Mouse (Mus musculus): ENCODE results near the gene Lrfn5. TPM values are rescaled to one million over a fixed set of nuclear protein-coding genes. Genes with fewer than 3 reads are reported as not detected.

Lrfn5 gene
- polyA plus RNA-seq, 1 experiment from 2014 or later, result 3.4 TPM

DNA sequence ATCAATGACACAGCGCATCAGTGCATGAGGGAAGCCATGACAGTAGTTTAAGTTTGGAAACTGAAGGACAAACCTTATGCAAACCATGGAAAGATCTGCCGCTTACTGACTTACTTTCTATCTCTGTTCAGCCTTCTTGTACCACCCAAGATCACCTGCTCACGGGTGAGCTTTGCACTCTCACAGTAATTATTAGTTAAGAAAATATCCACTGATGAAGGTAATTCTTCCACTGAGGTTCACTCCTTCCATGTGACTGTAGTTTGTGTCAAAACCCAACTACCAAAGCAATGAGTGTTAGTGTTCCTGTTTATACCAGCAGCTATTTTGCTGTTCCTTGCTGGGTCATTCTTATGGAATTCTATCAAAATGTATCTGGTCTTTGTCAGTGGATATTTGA, 84.9 kb downstream of the Lrfn5 start:
- Histone ChIP-seq H3K27ac (ENCODE audit: low read depth, low read length) (no peak overlapping the region), H3K36me3 (ENCODE audit: control insufficient read depth, insufficient read depth, low read length) (no peaks in the 10 kb centered on the region), H3K4me1 (replicated peaks; ENCODE audit: control insufficient read depth, insufficient read depth, low read length) (no peaks in the 10 kb centered on the region), H3K9ac (ENCODE audit: low read depth, low read length) (no peak overlapping the region), H3K9me3 (ENCODE audit: control insufficient read depth, low read length) (no peaks in the 10 kb centered on the region), H3K27me3 (ENCODE audit: control insufficient read depth, insufficient read depth, low read length) (no peaks in the 10 kb centered on the region), H3K4me2 (replicated peaks; ENCODE audit: low read depth, low read length) (no peak overlapping the region), H3K4me3 (ENCODE audit: low read depth, low read length) (no peak overlapping the region)
- DNase-seq (ENCODE audit: low spot score), result no peak
- no peak for ATAC-seq (ENCODE audit: low FRiP score)
- 89% methylated on average over 3 of the region's 3 CpGs for WGBS

DNA sequence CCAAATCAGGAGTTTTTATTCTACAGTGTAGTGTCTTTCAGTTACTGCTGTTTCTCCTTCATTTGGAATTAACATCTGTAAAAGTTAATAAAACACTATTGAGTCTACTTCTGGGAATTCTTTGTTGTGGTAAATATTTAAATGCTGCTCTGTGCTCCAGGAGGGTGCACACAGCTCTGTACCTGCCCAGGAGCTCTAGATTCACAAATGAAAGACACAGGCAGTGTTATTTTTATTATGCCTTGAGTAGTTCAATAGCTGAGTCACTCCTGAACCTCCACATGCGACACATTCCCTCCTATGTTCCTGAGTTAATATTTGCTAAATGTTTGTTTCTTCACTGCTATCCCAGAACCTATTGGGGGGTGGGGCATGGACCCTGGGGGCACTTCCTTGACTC, 87.1 kb downstream of the Lrfn5 start:
- 78% methylated on average over 1 of the region's 1 CpGs for WGBS

DNA sequence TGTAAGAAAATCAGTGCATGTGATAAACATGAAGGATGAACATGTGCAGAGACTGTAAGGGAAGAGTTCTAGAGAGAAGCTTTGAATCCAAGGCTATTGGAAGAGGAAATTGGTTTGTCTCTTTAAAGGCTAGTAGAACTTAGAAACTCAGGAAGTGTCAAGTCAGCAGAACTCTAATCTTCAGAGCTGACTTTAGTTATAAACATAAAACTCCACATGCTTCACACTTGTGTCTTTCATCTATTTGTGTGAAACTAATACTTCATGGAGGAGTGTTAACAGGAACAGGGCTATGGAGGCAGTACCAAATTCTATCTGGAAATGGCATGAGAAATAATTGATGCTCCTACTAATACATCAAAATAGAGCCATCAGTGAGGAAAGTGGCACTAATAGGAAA, 101.6 kb downstream of the Lrfn5 start:
- Histone ChIP-seq H3K4me3 (ENCODE audit: low read depth, low read length) (no peak overlapping the region), H3K27me3 (ENCODE audit: control insufficient read depth, insufficient read depth, low read length) (no peaks in the 10 kb centered on the region), H3K27ac (ENCODE audit: low read depth, low read length) (no peak overlapping the region), H3K4me2 (replicated peaks; ENCODE audit: low read depth, low read length) (no peak overlapping the region), H3K9ac (ENCODE audit: low read depth, low read length) (no peak overlapping the region), H3K9me3 (ENCODE audit: control insufficient read depth, low read length) (no peaks in the 10 kb centered on the region), H3K4me1 (replicated peaks; ENCODE audit: control insufficient read depth, insufficient read depth, low read length) (no peaks in the 10 kb centered on the region), H3K36me3 (ENCODE audit: control insufficient read depth, insufficient read depth, low read length) (no peaks in the 10 kb centered on the region)
- DNase-seq (ENCODE audit: low spot score), result no peak
- no peak for ATAC-seq (ENCODE audit: low FRiP score)

More for the DNA sequence above, 87.1 kb downstream of the Lrfn5 start:
- H3K4me2 ChIP-seq (replicated peaks; ENCODE audit: low read depth, low read length), result no peak overlapping the region
- no peak overlapping the region for H3K4me3 ChIP-seq (ENCODE audit: low read depth, low read length)
- ATAC-seq (ENCODE audit: low FRiP score), result no peak
- H3K4me1 ChIP-seq (replicated peaks; ENCODE audit: control insufficient read depth, insufficient read depth, low read length), result no peaks in the 10 kb centered on the region
- no peaks in the 10 kb centered on the region for H3K27me3 ChIP-seq (ENCODE audit: control insufficient read depth, insufficient read depth, low read length)
- H3K9ac ChIP-seq (ENCODE audit: low read depth, low read length), result no peak overlapping the region
- no peak overlapping the region for H3K27ac ChIP-seq (ENCODE audit: low read depth, low read length)
- DNase-seq (ENCODE audit: low spot score), result no peak
- H3K9me3 ChIP-seq (ENCODE audit: control insufficient read depth, low read length), result no peaks in the 10 kb centered on the region
- no peaks in the 10 kb centered on the region for H3K36me3 ChIP-seq (ENCODE audit: control insufficient read depth, insufficient read depth, low read length)

DNA sequence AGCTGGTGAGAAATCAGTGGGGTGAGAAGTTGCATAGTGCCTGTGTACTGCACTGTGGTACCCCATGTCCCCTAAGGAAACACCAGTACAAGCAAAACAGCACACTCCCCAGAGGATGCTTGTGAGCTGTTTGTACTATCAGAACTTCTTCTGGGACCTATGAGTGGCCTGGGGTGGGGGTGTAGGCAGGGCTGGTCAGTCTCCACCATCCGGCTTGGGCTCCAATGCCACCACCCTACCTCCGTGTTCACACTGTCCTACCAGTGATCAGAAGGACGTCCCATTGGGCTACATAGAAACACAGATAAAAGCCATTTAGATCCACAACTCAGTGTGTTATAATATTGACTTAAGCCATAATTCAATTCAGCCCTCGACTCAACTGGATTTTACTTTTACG, 131.4 kb downstream of the Lrfn5 start:
- no peaks in the 10 kb centered on the region for H3K9me3 ChIP-seq (ENCODE audit: control insufficient read depth, low read length)

DNA sequence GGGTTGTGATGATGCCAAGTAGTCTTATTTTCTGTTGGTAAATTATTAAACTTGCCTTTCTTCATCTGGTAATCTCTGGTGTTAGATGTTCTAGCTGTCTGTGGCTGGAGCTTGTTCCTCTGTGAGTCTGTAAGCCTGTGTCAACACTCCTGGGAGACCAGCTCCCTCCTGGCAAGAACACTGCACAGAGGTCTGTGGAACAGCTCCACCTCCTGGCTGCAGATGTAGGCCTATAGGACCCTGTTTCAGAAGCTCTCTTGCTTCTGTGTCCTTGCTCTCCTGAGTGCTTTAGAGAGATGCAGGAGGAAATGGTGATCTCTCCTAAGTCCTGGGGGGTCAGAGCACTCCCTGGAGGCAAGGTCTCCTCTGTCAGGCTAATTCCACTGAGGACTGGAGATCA, 200.2 kb downstream of the Lrfn5 start:
- no peak overlapping the region for H3K4me2 ChIP-seq (replicated peaks; ENCODE audit: low read depth, low read length)
- H3K27me3 ChIP-seq (ENCODE audit: control insufficient read depth, insufficient read depth, low read length), result no peaks in the 10 kb centered on the region
- no peaks in the 10 kb centered on the region for H3K9me3 ChIP-seq (ENCODE audit: control insufficient read depth, low read length)
- H3K4me1 ChIP-seq (replicated peaks; ENCODE audit: control insufficient read depth, insufficient read depth, low read length), result no peaks in the 10 kb centered on the region
- no peaks in the 10 kb centered on the region for H3K36me3 ChIP-seq (ENCODE audit: control insufficient read depth, insufficient read depth, low read length)
- DNase-seq (ENCODE audit: low spot score), result peak; percentile 23
- H3K27ac ChIP-seq (ENCODE audit: low read depth, low read length), result no peak overlapping the region
- ATAC-seq (ENCODE audit: low FRiP score), result no peak
- no peak overlapping the region for H3K9ac ChIP-seq (ENCODE audit: low read depth, low read length)
- no peak overlapping the region for H3K4me3 ChIP-seq (ENCODE audit: low read depth, low read length)

More for the DNA sequence above, 131.4 kb downstream of the Lrfn5 start:
- ATAC-seq (ENCODE audit: low FRiP score), result no peak
- no peak overlapping the region for H3K4me3 ChIP-seq (ENCODE audit: low read depth, low read length)
- H3K4me1 ChIP-seq (replicated peaks; ENCODE audit: control insufficient read depth, insufficient read depth, low read length), result no peaks in the 10 kb centered on the region
- no peaks in the 10 kb centered on the region for H3K36me3 ChIP-seq (ENCODE audit: control insufficient read depth, insufficient read depth, low read length)
- WGBS, result 87% methylated on average over 5 of the region's 5 CpGs
- no peak overlapping the region for H3K4me2 ChIP-seq (replicated peaks; ENCODE audit: low read depth, low read length)
- H3K27ac ChIP-seq (ENCODE audit: low read depth, low read length), result no peak overlapping the region
- no peak for DNase-seq (ENCODE audit: low spot score)
- no peaks in the 10 kb centered on the region for H3K27me3 ChIP-seq (ENCODE audit: control insufficient read depth, insufficient read depth, low read length)
- H3K9ac ChIP-seq (ENCODE audit: low read depth, low read length), result no peak overlapping the region

DNA sequence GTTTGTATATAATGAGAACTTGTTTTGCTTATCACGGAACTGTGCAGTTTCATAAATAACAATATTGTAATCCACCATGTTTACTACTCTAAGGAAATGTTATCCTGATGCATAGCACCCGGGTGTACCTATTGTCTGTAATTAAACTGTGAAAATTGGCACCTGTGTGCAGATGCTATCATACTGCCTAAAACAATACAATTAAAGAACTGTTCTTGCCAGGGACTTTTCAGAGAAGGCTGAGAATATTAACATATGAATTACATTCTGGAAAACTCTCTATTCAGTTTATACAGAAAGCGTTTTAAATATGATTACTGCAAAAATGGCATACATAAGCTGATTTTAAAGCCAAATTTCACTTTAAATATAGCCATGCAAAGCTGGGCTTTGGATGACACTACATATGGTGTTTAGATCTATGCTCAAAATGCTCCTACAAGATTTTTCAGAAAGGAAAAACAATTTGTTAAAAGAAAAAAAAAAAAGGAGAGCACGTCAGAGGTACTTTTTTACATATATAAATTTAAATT, 284.2 kb downstream of the Lrfn5 start:
- Histone ChIP-seq H3K9me3 (ENCODE audit: control insufficient read depth, low read length) (no peaks in the 10 kb centered on the region), H3K36me3 (ENCODE audit: control insufficient read depth, insufficient read depth, low read length) (no peaks in the 10 kb centered on the region), H3K27me3 (ENCODE audit: control insufficient read depth, insufficient read depth, low read length) (no peaks in the 10 kb centered on the region), H3K4me2 (replicated peaks; ENCODE audit: low read depth, low read length) (no peak overlapping the region), H3K4me1 (replicated peaks; ENCODE audit: control insufficient read depth, insufficient read depth, low read length) (no peaks in the 10 kb centered on the region), H3K27ac (ENCODE audit: low read depth, low read length) (no peak overlapping the region), H3K9ac (ENCODE audit: low read depth, low read length) (no peak overlapping the region), H3K4me3 (ENCODE audit: low read depth, low read length) (no peak overlapping the region)
- ATAC-seq (ENCODE audit: low FRiP score), result no peak
- 80% methylated on average over 4 of the region's 4 CpGs for WGBS
- no peak for DNase-seq (ENCODE audit: low spot score)

DNA sequence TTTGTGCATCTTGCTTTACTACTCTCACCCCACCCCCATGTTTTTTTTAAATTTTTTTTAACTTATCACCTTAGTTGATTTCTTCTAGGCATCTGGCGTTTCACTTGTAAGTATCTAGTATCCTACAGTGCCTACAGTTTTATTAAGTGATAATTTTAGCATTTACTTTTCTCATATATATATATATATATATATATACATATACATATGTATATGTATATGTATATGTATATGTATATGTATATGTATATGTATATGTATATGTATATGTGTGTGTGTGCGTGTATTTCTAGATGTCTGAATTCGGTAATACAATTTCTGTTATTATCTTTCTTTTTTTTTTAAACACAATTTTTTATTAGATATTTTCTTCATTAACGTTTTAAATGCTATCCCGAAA, 300.7 kb downstream of the Lrfn5 start:
- DNase-seq (ENCODE audit: low spot score) (peak; percentile 13), ATAC-seq (ENCODE audit: low FRiP score) (no peak)
- Histone ChIP-seq H3K4me3 (ENCODE audit: low read depth, low read length) (no peak overlapping the region), H3K27me3 (ENCODE audit: control insufficient read depth, insufficient read depth, low read length) (no peaks in the 10 kb centered on the region), H3K9me3 (ENCODE audit: control insufficient read depth, low read length) (no peaks in the 10 kb centered on the region), H3K4me1 (replicated peaks; ENCODE audit: control insufficient read depth, insufficient read depth, low read length) (no peaks in the 10 kb centered on the region), H3K27ac (ENCODE audit: low read depth, low read length) (no peak overlapping the region), H3K36me3 (ENCODE audit: control insufficient read depth, insufficient read depth, low read length) (no peaks in the 10 kb centered on the region), H3K9ac (ENCODE audit: low read depth, low read length) (no peak overlapping the region), H3K4me2 (replicated peaks; ENCODE audit: low read depth, low read length) (no peak overlapping the region)
- 92% methylated on average over 5 of the region's 5 CpGs for WGBS

DNA sequence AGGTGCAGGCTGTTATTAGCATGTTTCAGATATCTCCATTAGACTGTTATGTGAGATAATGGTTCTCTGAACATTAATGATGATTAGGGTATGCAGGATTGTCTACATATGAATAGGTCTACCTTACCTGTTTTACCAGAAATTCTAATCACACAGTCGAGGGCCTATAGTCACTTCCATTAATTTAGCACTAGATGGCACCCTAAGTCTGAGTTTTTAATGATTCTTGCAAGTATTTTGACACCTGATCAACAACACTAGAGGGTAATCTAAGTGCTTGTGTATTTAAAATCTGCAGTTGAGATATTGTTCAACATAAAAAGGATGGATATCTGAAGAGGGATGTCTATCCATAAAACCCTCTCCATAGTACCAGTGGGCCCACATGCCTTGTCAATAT, 303.4 kb downstream of the Lrfn5 start:
- 29% methylated on average over 1 of the region's 1 CpGs for WGBS
- Histone ChIP-seq H3K4me3 (ENCODE audit: low read depth, low read length) (no peak overlapping the region), H3K4me1 (replicated peaks; ENCODE audit: control insufficient read depth, insufficient read depth, low read length) (no peaks in the 10 kb centered on the region), H3K27me3 (ENCODE audit: control insufficient read depth, insufficient read depth, low read length) (no peaks in the 10 kb centered on the region), H3K27ac (ENCODE audit: low read depth, low read length) (no peak overlapping the region), H3K4me2 (replicated peaks; ENCODE audit: low read depth, low read length) (no peak overlapping the region), H3K9me3 (ENCODE audit: control insufficient read depth, low read length) (no peaks in the 10 kb centered on the region), H3K9ac (ENCODE audit: low read depth, low read length) (no peak overlapping the region), H3K36me3 (ENCODE audit: control insufficient read depth, insufficient read depth, low read length) (no peaks in the 10 kb centered on the region)
- peak; percentile 8 for DNase-seq (ENCODE audit: low spot score)
- no peak for ATAC-seq (ENCODE audit: low FRiP score)

DNA sequence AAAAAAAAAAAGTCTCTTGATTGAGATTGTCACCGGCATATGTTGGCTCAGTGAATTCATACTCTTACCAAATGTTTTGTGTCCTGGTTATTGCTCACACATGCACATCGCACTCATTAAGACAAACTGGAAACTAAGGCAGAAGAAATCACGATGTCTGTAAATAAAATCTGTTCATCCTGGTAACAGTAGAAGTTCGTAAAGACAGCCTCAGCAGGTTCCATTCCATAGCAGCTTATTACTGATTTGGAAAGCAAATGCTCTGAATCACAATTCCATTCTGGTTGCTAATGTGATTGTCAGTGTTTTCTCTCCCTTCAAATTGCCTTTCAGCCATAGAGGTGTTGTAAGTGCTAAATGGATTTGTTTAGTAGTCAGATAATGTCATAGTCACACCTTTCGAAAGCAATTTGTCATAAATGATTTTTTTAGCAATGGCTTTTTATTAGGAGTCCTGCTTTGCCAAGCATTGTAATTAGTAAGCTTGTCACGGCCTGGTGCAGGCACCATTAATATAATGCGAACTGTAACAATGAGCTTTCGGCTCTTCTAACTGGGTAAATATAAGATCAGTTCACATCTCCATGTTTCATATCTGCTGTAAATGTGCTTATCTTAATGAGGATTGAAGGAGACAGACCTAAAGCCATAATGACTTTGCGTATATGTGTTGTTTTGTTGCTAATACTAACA, 319.8 kb downstream of the Lrfn5 start:
- Histone ChIP-seq H3K9me3 (ENCODE audit: control insufficient read depth, low read length) (no peaks in the 10 kb centered on the region), H3K4me1 (replicated peaks; ENCODE audit: control insufficient read depth, insufficient read depth, low read length) (no peaks in the 10 kb centered on the region), H3K36me3 (ENCODE audit: control insufficient read depth, insufficient read depth, low read length) (no peaks in the 10 kb centered on the region), H3K9ac (ENCODE audit: low read depth, low read length) (no peak overlapping the region), H3K27ac (ENCODE audit: low read depth, low read length) (no peak overlapping the region), H3K4me3 (ENCODE audit: low read depth, low read length) (no peak overlapping the region), H3K4me2 (replicated peaks; ENCODE audit: low read depth, low read length) (no peak overlapping the region), H3K27me3 (ENCODE audit: control insufficient read depth, insufficient read depth, low read length) (no peaks in the 10 kb centered on the region)
- 91% methylated on average over 9 of the region's 9 CpGs for WGBS
- ATAC-seq (ENCODE audit: low FRiP score) (no peak), DNase-seq (ENCODE audit: low spot score) (no peak)

All from hindbrain, embryonic 11.5 days (tissue).